Mouse (Mus musculus) G1E (cell line): ENCODE results near the gene Asb7.

Experiments used
- CTCF ChIP-seq: IDR thresholded peaks from 2 replicates; pipeline ENCODE4 v1.5.1; 2012; ENCODE audit warnings: low read depth, low read length, inconsistent platforms, mixed read lengths
- GATA1 ChIP-seq: IDR thresholded peaks from 2 replicates; pipeline ENCODE4 v1.6.1; 2012; ENCODE audit warnings: borderline replicate concordance, low read length, inconsistent platforms, mixed read lengths
- GATA2 ChIP-seq: IDR thresholded peaks from 2 replicates; pipeline ENCODE4 v1.6.1; 2012; ENCODE audit warnings: low read depth, low read length, inconsistent platforms, borderline replicate concordance
- POLR2AphosphoS5 ChIP-seq: IDR thresholded peaks from 2 replicates; pipeline ENCODE4 v1.6.1; 2012; ENCODE audit warnings: low read depth, low read length, inconsistent platforms; ENCODE audit not compliant: insufficient replicate concordance
- TAL1 ChIP-seq: conservative IDR thresholded peaks from 2 replicates; pipeline ENCODE4 v1.6.1; 2012; ENCODE audit warnings: low read depth, low read length, inconsistent platforms, mixed read lengths

- TF ChIP-seq CTCF: no peak
- no peak for TF ChIP-seq GATA1
- TF ChIP-seq POLR2AphosphoS5: no peak
- no peak for TF ChIP-seq TAL1
- TF ChIP-seq GATA2: no peak
These were observed 43.7 kb downstream of the Asb7 start for GRCm38 (mm10) chr7:66645736-66646135.
